Mouse (Mus musculus) granulocyte monocyte progenitor cell, adult 5-6 weeks (primary cell): ENCODE measurements around the gene Pex11g. TPM values are rescaled to one million over a fixed set of nuclear protein-coding genes. Genes with fewer than 3 reads are reported as not detected.

ENCODE experiments used
- ATAC-seq: replicated peaks from 2 replicates; pipeline ENCODE4 v1.8.0; 2016; ENCODE audit warnings: mild to moderate bottlenecking, moderate TSS enrichment, inconsistent platforms; ENCODE audit not compliant: poor library complexity, severe bottlenecking
- total RNA-seq, 2 experiments: library from RNA; stranded (forward) in 1 of 2; stranded (reverse) in 1 of 2; fragments of 200-712, 200-1000 nt in 1 of 2; fragments of >200 nt in 1 of 2; fragmentation: Nextera tagmentation in 1 of 2; gene quantifications; 2 replicates each; pipeline ENCODE4 v1.2.3; 2014 to 2017

Pex11g gene
- total RNA-seq, 2 experiments from 2014 or later: 2.3 to 3.4 TPM

DNA sequence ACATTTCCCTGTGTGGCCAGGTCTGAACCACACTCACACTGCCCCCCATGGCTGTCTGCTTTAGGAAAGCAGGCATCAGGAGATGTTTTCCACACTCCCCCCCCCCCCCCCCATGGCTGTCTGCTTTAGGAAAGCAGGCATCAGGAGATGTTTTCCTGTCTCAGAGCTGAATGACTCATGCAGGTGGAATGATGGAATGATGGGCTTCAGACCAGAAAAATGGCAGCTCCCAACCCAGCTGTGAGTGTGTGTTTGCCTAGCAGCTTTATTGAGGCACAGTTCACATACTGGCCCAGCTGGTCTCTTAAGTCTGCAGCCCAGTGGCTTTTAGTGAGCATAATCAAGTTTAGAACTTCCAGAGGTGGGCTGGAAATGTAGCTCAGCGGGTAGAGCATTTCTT lies 49.4 kb downstream of the Pex11g start:
- no peak for ATAC-seq

DNA sequence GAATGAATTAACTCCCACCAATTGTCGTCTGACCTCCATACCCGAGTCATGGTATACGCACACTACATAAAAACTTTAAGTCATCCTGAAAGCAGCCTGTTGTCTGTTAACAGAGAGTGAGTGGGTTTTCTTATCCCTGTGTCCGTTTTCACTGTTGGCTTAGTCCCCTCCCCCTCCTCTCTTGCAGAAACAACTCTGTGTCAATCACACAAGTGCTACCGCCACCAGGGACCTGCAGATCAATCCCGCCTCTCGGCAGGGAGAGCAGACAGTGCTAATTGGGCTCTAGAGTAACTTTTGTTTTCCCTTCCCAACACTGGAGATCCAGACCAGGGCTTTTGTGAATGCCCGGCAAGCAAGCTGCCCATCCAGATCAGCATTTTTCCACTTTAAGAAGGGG lies 50.0 kb downstream of the Pex11g start:
- no peak for ATAC-seq

DNA sequence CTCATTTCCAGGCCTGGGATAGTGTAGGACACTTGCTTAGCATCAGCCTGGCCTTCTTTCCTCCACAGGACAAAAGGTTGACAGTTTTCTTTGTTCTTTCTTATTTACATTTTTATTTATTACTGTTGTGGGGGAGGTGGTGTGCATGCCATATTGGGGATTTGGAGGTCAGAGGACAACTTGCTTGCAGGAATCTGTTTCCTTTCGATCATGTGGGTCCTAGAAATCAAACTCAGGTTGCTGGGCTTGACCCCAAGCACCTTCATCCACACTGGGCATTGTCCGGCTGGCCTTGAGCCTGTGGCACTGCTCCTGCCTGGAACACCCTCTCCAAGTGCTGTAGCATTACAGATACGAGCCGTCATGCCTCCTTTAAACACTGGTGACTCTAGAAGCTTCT lies 50.6 kb downstream of the Pex11g start:
- no peak for ATAC-seq

DNA sequence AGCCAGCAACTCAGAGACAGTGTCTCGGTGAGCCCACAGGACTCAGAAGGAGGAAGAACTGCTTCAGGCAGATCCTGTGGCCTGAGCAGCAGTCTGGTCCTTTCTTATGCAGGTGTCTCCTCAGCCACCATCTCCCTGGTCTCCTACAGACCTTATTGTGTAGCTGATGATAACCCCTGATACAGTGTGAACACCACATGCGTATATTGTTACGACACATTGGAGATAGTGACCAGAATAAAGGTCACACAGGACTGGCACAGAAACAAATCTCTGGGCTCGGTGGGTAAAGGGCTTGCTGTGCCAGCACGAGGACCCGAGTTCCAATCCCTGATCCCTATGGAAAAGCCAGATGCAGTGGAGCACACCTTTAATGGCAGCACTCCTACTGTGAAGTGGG lies 51.8 kb downstream of the Pex11g start:
- no peak for ATAC-seq

DNA sequence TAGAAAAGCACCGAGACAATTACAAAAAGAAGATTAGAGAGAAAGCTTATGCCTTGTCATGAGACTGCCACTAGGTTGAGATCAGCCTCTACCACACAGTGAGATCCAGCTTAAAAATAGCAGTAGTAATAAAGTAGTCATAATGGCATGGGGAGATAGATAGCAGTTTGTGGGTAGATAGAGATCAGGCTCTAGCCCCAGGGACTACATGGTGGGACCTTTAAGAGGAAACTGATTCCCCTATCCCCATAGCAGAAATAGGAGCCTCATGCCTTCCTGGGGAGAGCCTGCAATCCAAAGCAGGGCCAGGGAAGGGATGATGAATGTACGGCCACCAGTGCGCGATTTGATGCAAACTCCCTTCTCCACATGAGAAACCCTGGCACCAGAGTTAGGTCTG lies 52.2 kb downstream of the Pex11g start:
- ATAC-seq: 0 out of 2 replicates have a peak, but pooled peaks have one; percentile 5

DNA sequence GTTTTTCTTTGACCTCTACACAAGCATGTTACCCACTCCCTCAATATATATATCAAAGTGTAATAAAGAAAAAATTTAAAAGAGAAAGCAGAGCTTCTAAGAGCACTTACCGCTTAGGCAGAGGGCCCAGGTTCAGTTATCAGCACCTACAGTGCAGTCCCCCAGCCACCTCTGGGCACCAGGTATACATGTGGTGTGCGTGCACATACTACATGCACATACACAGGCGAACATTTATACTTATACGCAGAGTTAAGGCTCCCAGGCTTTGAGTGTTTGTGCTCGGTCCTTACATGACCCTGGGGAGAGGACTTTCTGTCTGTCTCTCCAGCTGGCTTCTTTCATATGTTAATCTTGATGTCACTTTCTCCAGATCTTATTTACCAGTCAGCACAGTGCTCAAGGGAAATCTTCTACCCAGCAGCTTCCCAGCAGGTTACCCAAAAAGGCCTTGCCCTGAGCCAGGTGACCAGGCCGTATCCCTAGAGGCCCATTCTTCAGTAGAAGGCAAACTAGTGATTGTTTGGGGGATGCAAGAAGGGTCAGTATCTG lies 52.8 kb downstream of the Pex11g start:
- ATAC-seq: 0 out of 2 replicates have a peak, but pooled peaks have one; percentile 12

DNA sequence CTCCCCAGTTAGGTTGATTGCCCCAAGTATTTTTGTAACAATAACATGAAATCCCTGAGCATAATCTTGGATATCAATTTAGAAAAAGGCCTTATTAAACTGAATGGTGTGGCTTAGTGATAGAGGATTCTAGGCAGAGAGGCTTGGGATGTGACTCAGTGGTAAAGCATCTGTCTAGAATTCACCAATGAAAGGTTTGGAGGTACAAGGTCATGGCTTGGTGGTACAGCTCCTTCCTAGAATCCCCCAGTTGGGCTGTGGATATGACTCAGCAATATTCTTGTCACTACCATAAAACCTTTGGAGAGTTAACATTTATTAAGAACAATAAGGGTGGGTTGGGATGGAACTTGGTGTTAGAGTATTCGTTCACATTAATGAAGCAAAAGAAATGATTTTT lies 54.7 kb downstream of the Pex11g start:
- no peak for ATAC-seq

DNA sequence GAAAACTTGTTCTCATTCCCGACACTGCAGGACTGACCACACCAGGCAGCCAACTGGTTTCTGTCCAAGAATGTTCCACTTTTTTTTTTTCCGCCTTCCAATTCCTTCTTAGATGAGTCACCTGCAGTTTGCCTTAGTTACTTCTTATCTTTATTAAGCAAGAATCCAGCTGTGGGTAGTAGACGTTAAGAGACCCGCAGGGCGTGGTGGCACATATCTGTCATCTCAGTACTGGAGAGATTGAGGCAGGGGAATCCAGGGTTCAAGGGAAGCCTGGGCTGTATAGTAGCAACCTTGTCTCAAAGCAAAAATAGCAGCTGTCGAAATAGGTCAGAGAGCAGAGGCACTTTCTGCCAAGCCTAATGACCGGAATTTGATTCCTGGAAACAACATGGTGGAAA lies 55.6 kb downstream of the Pex11g start:
- ATAC-seq: no peak

DNA sequence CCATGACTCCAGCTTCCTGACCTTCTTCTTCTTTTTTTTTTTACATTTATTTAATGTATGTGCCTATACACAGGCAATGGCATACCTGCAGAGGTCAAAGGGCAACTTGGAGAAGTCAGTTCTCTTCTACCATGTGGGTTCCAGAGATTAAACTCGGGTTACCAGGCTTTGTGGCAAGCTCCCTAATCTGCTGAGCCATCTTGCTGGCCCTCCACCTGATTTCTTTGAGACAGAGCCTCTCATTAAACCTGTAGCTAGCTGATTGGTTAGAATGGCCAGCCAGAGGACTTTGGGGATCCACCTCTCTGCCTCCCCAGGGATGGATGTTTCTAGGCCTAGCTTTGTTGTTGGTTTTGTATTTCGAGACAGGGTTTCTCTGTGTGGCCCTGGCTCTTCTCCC lies 56.4 kb downstream of the Pex11g start:
- ATAC-seq: no peak

DNA sequence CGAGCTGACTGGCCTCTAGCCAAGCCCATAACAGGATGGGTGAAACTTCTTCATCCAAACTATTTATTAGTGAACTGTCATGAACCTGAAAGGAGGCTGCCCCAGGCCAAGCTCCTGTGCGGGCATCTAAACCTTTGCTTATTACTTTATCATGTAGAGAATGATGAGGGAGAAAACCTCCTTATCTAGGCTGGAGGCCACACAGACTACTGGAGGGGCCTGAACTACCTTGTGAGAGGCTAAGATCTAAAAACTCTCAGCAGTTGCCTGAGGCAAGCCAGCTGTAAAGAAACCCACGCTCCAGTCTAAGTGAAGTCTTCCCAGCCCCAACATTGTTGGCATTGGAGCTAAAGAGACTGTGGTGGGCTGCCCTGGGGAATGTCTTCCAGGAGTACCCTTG lies 60.1 kb downstream of the Pex11g start:
- no peak for ATAC-seq

Other genes starting within 250 kb of the Pex11g start
- 24.1 and 27.3 TPM in 2 replicates for gene Insr, start 188.1 kb downstream of the Pex11g start, total RNA-seq (2014; fragmentation: Nextera tagmentation)
- 12.2 and 12.3 TPM in 2 replicates for gene Insr, start 188.1 kb downstream of the Pex11g start, total RNA-seq (2017)
- gene A430078G23Rik, start 114.3 kb downstream of the Pex11g start, total RNA-seq (2014; fragmentation: Nextera tagmentation): 18.7 and 25.6 TPM in 2 replicates
- gene A430078G23Rik, start 114.3 kb downstream of the Pex11g start, total RNA-seq (2017): 10.5 and 14.7 TPM in 2 replicates
- 29.1 and 36.5 TPM in 2 replicates for gene Arhgef18, start 74.7 kb downstream of the Pex11g start, total RNA-seq (2014; fragmentation: Nextera tagmentation)
- gene Arhgef18, start 74.7 kb downstream of the Pex11g start, total RNA-seq (2017): 24.7 and 25.2 TPM in 2 replicates
- gene Tex45, start 3.2 kb upstream of the Pex11g start, total RNA-seq (2014; fragmentation: Nextera tagmentation): not detected in 2 replicates
- not detected in 2 replicates for gene Tex45, start 3.2 kb upstream of the Pex11g start, total RNA-seq (2017)
- gene Zfp358, start 25.5 kb upstream of the Pex11g start, total RNA-seq (2014; fragmentation: Nextera tagmentation): 11.8 and 17.0 TPM in 2 replicates
- 3.3 and 5.0 TPM in 2 replicates for gene Zfp358, start 25.5 kb upstream of the Pex11g start, total RNA-seq (2017)
- 26.7 and 55.5 TPM in 2 replicates for gene Mcoln1, start 32.8 kb upstream of the Pex11g start, total RNA-seq (2014; fragmentation: Nextera tagmentation)
- gene Mcoln1, start 32.8 kb upstream of the Pex11g start, total RNA-seq (2017): 21.8 and 41.5 TPM in 2 replicates
- gene Pnpla6, start 47.7 kb upstream of the Pex11g start, total RNA-seq (2014; fragmentation: Nextera tagmentation): 39.0 and 39.4 TPM in 2 replicates
- 11.8 and 16.8 TPM in 2 replicates for gene Pnpla6, start 47.7 kb upstream of the Pex11g start, total RNA-seq (2017)
- gene C330021F23Rik, start 100.3 kb upstream of the Pex11g start, total RNA-seq (2014; fragmentation: Nextera tagmentation): not detected in 2 replicates
- 0.43 TPM in 1 of 2 replicates, not detected in the other for gene C330021F23Rik, start 100.3 kb upstream of the Pex11g start, total RNA-seq (2017)
- 0.19 and 0.82 TPM in 2 replicates for gene Camsap3, start 119.6 kb upstream of the Pex11g start, total RNA-seq (2014; fragmentation: Nextera tagmentation)
- 0.13 TPM in 1 of 2 replicates, not detected in the other for gene Camsap3, start 119.6 kb upstream of the Pex11g start, total RNA-seq (2017)
- gene Xab2, start 153.6 kb upstream of the Pex11g start, total RNA-seq (2014; fragmentation: Nextera tagmentation): 33.1 and 35.2 TPM in 2 replicates
- 44.9 and 51.3 TPM in 2 replicates for gene Xab2, start 153.6 kb upstream of the Pex11g start, total RNA-seq (2017)
- 118 and 132 TPM in 2 replicates for gene Pet100, start 153.9 kb upstream of the Pex11g start, total RNA-seq (2014; fragmentation: Nextera tagmentation)
- 141 and 273 TPM in 2 replicates for gene Pet100, start 153.9 kb upstream of the Pex11g start, total RNA-seq (2017)
- not detected in 2 replicates for gene Pcp2, start 157.9 kb upstream of the Pex11g start, total RNA-seq (2014; fragmentation: Nextera tagmentation)
- gene Pcp2, start 157.9 kb upstream of the Pex11g start, total RNA-seq (2017): not detected in 2 replicates
- gene Stxbp2, start 163.3 kb upstream of the Pex11g start, total RNA-seq (2014; fragmentation: Nextera tagmentation): 194 and 226 TPM in 2 replicates
- 109 and 135 TPM in 2 replicates for gene Stxbp2, start 163.3 kb upstream of the Pex11g start, total RNA-seq (2017)
- 0.73 TPM in 1 of 2 replicates, not detected in the other for gene Retn, start 188.1 kb upstream of the Pex11g start, total RNA-seq (2014; fragmentation: Nextera tagmentation)
- not detected in 2 replicates for gene Retn, start 188.1 kb upstream of the Pex11g start, total RNA-seq (2017)
- 14.1 and 33.6 TPM in 2 replicates for gene Mcemp1, start 198.1 kb upstream of the Pex11g start, total RNA-seq (2014; fragmentation: Nextera tagmentation)
- 18.5 and 18.9 TPM in 2 replicates for gene Mcemp1, start 198.1 kb upstream of the Pex11g start, total RNA-seq (2017)
- 27.9 and 43.5 TPM in 2 replicates for gene Fcor, start 204.7 kb upstream of the Pex11g start, total RNA-seq (2014; fragmentation: Nextera tagmentation)
- 13.1 and 14.4 TPM in 2 replicates for gene Fcor, start 204.7 kb upstream of the Pex11g start, total RNA-seq (2017)
- gene Trappc5, start 208.6 kb upstream of the Pex11g start, total RNA-seq (2014; fragmentation: Nextera tagmentation): 24.1 and 27.2 TPM in 2 replicates
- 30.9 and 39.8 TPM in 2 replicates for gene Trappc5, start 208.6 kb upstream of the Pex11g start, total RNA-seq (2017)
- gene Fcer2a, start 226.5 kb upstream of the Pex11g start, total RNA-seq (2014; fragmentation: Nextera tagmentation): not detected in 2 replicates
- not detected in 2 replicates for gene Fcer2a, start 226.5 kb upstream of the Pex11g start, total RNA-seq (2017)